Mouse (Mus musculus) spleen, adult 2 months (tissue): ENCODE measurements around the gene Nav3.

ENCODE experiments used
- CTCF ChIP-seq: fragments of 200-500 bp; IDR thresholded peaks from 2 replicates; pipeline ENCODE4 v1.5.1; 2011; ENCODE audit warnings: mild to moderate bottlenecking, inconsistent platforms; ENCODE audit not compliant: insufficient read depth, insufficient read length, insufficient replicate concordance; ENCODE audit errors: extremely low read depth
- POLR2A ChIP-seq: fragments of 200-500 bp; IDR thresholded peaks from 2 replicates; pipeline ENCODE4 v1.6.1; 2011; ENCODE audit warnings: low read depth, low read length, inconsistent platforms

- TF ChIP-seq CTCF, result no peak
- no peak for TF ChIP-seq POLR2A
Measured at GRCm38 (mm10) chr10:110019266-110019866, 436.6 kb downstream of the Nav3 start.
